Mouse (Mus musculus): ENCODE measurements at regions not wholly inside any gene's neighbourhood (a gene's known extent, or its start where the extent isn't known, plus 50 kb on each side); places are given as distances from the start of the nearest gene placed in this dataset.
"Not testable (repeated sequence)": the region's sequence is repeated elsewhere in the genome, so short reads cannot be mapped to it uniquely, and the experiment has no call there.

GRCm38 (mm10) chr1:166912195-166912594 is 89.0 kb upstream of the Fam78b start:
- TF ChIP-seq TAL1, GATA1 (IDR thresholded peaks at IDR 0.05; ENCODE audit: low read length): not testable (repeated sequence)

Data from erythroblast, embryonic 14.5 days (primary cell).